Mouse (Mus musculus): ENCODE measurements at regions not wholly inside any gene's neighbourhood (a gene's known extent, or its start where the extent isn't known, plus 50 kb on each side); places are given as distances from the start of the nearest gene placed in this dataset.

- no peak for DNase-seq (ENCODE audit: low spot score in 2 of 2)
Measured at GRCm38 (mm10) chr9:41577760-41578159, 416.3 kb upstream of the Ubash3b start.

GRCm38 (mm10) chr9:41575826-41576225 is 414.3 kb upstream of the Ubash3b start:
- DNase-seq (ENCODE audit: low spot score in 2 of 2): no peak

- no peak for DNase-seq (ENCODE audit: low spot score in 2 of 2)
Measured at GRCm38 (mm10) chr9:41570262-41570661, 408.8 kb upstream of the Ubash3b start.

GRCm38 (mm10) chr9:41566496-41566895 is 405.0 kb upstream of the Ubash3b start:
- DNase-seq (ENCODE audit: low spot score in 2 of 2): no peak

GRCm38 (mm10) chr9:41565784-41566183 is 404.3 kb upstream of the Ubash3b start:
- no peak for DNase-seq (ENCODE audit: low spot score in 2 of 2)

GRCm38 (mm10) chr9:41563376-41563775 is 401.9 kb upstream of the Ubash3b start:
- DNase-seq (ENCODE audit: low spot score in 2 of 2): no peak

- DNase-seq (ENCODE audit: low spot score in 2 of 2): no peak
Measured at GRCm38 (mm10) chr9:41558456-41558855, 397.0 kb upstream of the Ubash3b start.

- DNase-seq (ENCODE audit: low spot score in 2 of 2): no peak
Measured at GRCm38 (mm10) chr9:41556888-41557287, 395.4 kb upstream of the Ubash3b start.

GRCm38 (mm10) chr9:41545776-41546175 is 384.3 kb upstream of the Ubash3b start:
- DNase-seq (ENCODE audit: low spot score in 2 of 2): no peak

GRCm38 (mm10) chr9:41542511-41542910 is 381.0 kb upstream of the Ubash3b start:
- no peak for DNase-seq (ENCODE audit: low spot score in 2 of 2)

- DNase-seq (ENCODE audit: low spot score in 2 of 2): no peak
Measured at GRCm38 (mm10) chr9:41541327-41541726, 379.8 kb upstream of the Ubash3b start.

- DNase-seq (ENCODE audit: low spot score in 2 of 2): no peak
Measured at GRCm38 (mm10) chr9:41532786-41533185, 371.3 kb upstream of the Ubash3b start.

GRCm38 (mm10) chr9:41532290-41532689 is 370.8 kb upstream of the Ubash3b start:
- DNase-seq (ENCODE audit: low spot score in 2 of 2): no peak

- no peak for DNase-seq (ENCODE audit: low spot score in 2 of 2)
Measured at GRCm38 (mm10) chr9:41531596-41531995, 370.1 kb upstream of the Ubash3b start.

GRCm38 (mm10) chr9:41526126-41526525 is 364.6 kb upstream of the Ubash3b start:
- DNase-seq (ENCODE audit: low spot score in 2 of 2): no peak

GRCm38 (mm10) chr9:41525534-41525933 is 364.0 kb upstream of the Ubash3b start:
- no peak for DNase-seq (ENCODE audit: low spot score in 2 of 2)

- DNase-seq (ENCODE audit: low spot score in 2 of 2): peak in 1 of 2 experiments; percentile 50
Measured at GRCm38 (mm10) chr9:41524591-41524990, 363.1 kb upstream of the Ubash3b start.

GRCm38 (mm10) chr9:41523969-41524368 is 362.5 kb upstream of the Ubash3b start:
- no peak for DNase-seq (ENCODE audit: low spot score in 2 of 2)

GRCm38 (mm10) chr9:41522302-41522701 is 360.8 kb upstream of the Ubash3b start:
- DNase-seq (ENCODE audit: low spot score in 2 of 2): peak in 1 of 2 experiments; percentile 65

GRCm38 (mm10) chr9:41517787-41518186 is 356.3 kb upstream of the Ubash3b start:
- DNase-seq (ENCODE audit: low spot score in 2 of 2): no peak

GRCm38 (mm10) chr9:41517053-41517696 is 355.7 kb upstream of the Ubash3b start:
- DNase-seq (ENCODE audit: low spot score in 2 of 2): no peak

- DNase-seq (ENCODE audit: low spot score in 2 of 2): no peak
Measured at GRCm38 (mm10) chr9:41515192-41515591, 353.7 kb upstream of the Ubash3b start.

- DNase-seq (ENCODE audit: low spot score in 2 of 2): no peak
Measured at GRCm38 (mm10) chr9:41513701-41514100, 352.2 kb upstream of the Ubash3b start.

GRCm38 (mm10) chr9:41509597-41509996 is 348.1 kb upstream of the Ubash3b start:
- no peak for DNase-seq (ENCODE audit: low spot score in 2 of 2)
